Mouse (Mus musculus) frontal cortex, adult (tissue): ENCODE results near the gene Kndc1.

Source experiments
- ATAC-seq: cut with Nextera tagmentation; 2 replicates; pipeline ENCODE4 v1.9.2; 2017; ENCODE audit warnings: mild to moderate bottlenecking, moderate library complexity, mixed read lengths; ENCODE audit not compliant: low TSS enrichment

Gene Kndc1

GRCm38 (mm10) chr7:139894655-139895557 is at the start of gene Kndc1:
Gene Kndc1 (plus strand): TSS chr7:139894696.
- ATAC-seq, result peak; percentile 58

- peak; percentile 48; the same call in 1 of the 2 replicates for ATAC-seq
Measured at GRCm38 (mm10) chr7:139845101-139845500, 49.4 kb upstream of the Kndc1 start.

- peak; percentile 35; the same call in 1 of the 2 replicates for ATAC-seq
Measured at GRCm38 (mm10) chr7:139850152-139850551, 44.3 kb upstream of the Kndc1 start.

- ATAC-seq, result no peak
Measured at GRCm38 (mm10) chr7:139850677-139851076, 43.8 kb upstream of the Kndc1 start.

- peak; percentile 77 for ATAC-seq
Measured at GRCm38 (mm10) chr7:139851098-139851497, 43.4 kb upstream of the Kndc1 start.

- no peak for ATAC-seq
Measured at GRCm38 (mm10) chr7:139855261-139855660, 39.2 kb upstream of the Kndc1 start.

- peak; percentile 60 for ATAC-seq
Measured at GRCm38 (mm10) chr7:139861411-139861810, 33.1 kb upstream of the Kndc1 start.

- ATAC-seq, result no peak
Measured at GRCm38 (mm10) chr7:139863076-139863475, 31.4 kb upstream of the Kndc1 start.

GRCm38 (mm10) chr7:139864253-139864652 is 30.2 kb upstream of the Kndc1 start:
- ATAC-seq, result no peak

GRCm38 (mm10) chr7:139864871-139865270 is 29.6 kb upstream of the Kndc1 start:
- no peak for ATAC-seq

- no peak for ATAC-seq
Measured at GRCm38 (mm10) chr7:139871014-139871413, 23.5 kb upstream of the Kndc1 start.

- peak; percentile 86 for ATAC-seq
Measured at GRCm38 (mm10) chr7:139877167-139877792, 17.2 kb upstream of the Kndc1 start.

- no peak for ATAC-seq
Measured at GRCm38 (mm10) chr7:139878122-139878521, 16.4 kb upstream of the Kndc1 start.

- peak; percentile 48 for ATAC-seq
Measured at GRCm38 (mm10) chr7:139878621-139879020, 15.9 kb upstream of the Kndc1 start.

- ATAC-seq, result no peak; the same call in 1 of the 2 replicates
Measured at GRCm38 (mm10) chr7:139883545-139883944, 11.0 kb upstream of the Kndc1 start.

GRCm38 (mm10) chr7:139891779-139892178 is 2.7 kb upstream of the Kndc1 start:
- ATAC-seq, result no peak

GRCm38 (mm10) chr7:139896271-139896670 is 1.8 kb downstream of the Kndc1 start:
- ATAC-seq, result no peak

- no peak for ATAC-seq
Measured at GRCm38 (mm10) chr7:139896796-139897195, 2.3 kb downstream of the Kndc1 start.

GRCm38 (mm10) chr7:139898606-139899005 is 4.1 kb downstream of the Kndc1 start:
- ATAC-seq, result no peak

GRCm38 (mm10) chr7:139899505-139899904 is 5.0 kb downstream of the Kndc1 start:
- peak; percentile 74; the same call in 1 of the 2 replicates for ATAC-seq

GRCm38 (mm10) chr7:139900456-139900855 is 6.0 kb downstream of the Kndc1 start:
- no peak for ATAC-seq

- ATAC-seq, result no peak
Measured at GRCm38 (mm10) chr7:139900896-139901295, 6.4 kb downstream of the Kndc1 start.

- no peak for ATAC-seq
Measured at GRCm38 (mm10) chr7:139901981-139902380, 7.5 kb downstream of the Kndc1 start.
